Mouse (Mus musculus): ENCODE measurements around the gene Sema7a.

Gene Sema7a

GRCm38 (mm10) chr9:57959886-57960866 is 20.3 kb downstream of the Sema7a start:
- DNase-seq (ENCODE audit: low spot score), result no peak

- no peak for DNase-seq (ENCODE audit: low spot score)
These were observed 21.3 kb downstream of the Sema7a start for GRCm38 (mm10) chr9:57961226-57961625.

GRCm38 (mm10) chr9:57961863-57962778 is 22.2 kb downstream of the Sema7a start:
- no peak for DNase-seq (ENCODE audit: low spot score)

GRCm38 (mm10) chr9:57963249-57963997 is 23.5 kb downstream of the Sema7a start:
- no peak for DNase-seq (ENCODE audit: low spot score)

GRCm38 (mm10) chr9:57963998-57964395 is 24.1 kb downstream of the Sema7a start:
- no peak for DNase-seq (ENCODE audit: low spot score)

- no peak for DNase-seq (ENCODE audit: low spot score)
These were observed 24.8 kb downstream of the Sema7a start for GRCm38 (mm10) chr9:57964528-57965250.

GRCm38 (mm10) chr9:57965281-57966185 is 25.6 kb downstream of the Sema7a start:
- no peak for DNase-seq (ENCODE audit: low spot score)

GRCm38 (mm10) chr9:57967237-57967960 is 27.5 kb downstream of the Sema7a start:
- DNase-seq (ENCODE audit: low spot score), result no peak

- DNase-seq (ENCODE audit: low spot score), result no peak
These were observed 28.4 kb downstream of the Sema7a start for GRCm38 (mm10) chr9:57968166-57968771.

- no peak for DNase-seq (ENCODE audit: low spot score)
These were observed 29.1 kb downstream of the Sema7a start for GRCm38 (mm10) chr9:57968783-57969542.

- DNase-seq (ENCODE audit: low spot score), result no peak
These were observed 30.0 kb downstream of the Sema7a start for GRCm38 (mm10) chr9:57969736-57970495.

- no peak for DNase-seq (ENCODE audit: low spot score)
These were observed 31.5 kb downstream of the Sema7a start for GRCm38 (mm10) chr9:57971413-57971812.

- DNase-seq (ENCODE audit: low spot score), result no peak
These were observed 32.3 kb downstream of the Sema7a start for GRCm38 (mm10) chr9:57972141-57972591.

- DNase-seq (ENCODE audit: low spot score), result no peak
These were observed 33.0 kb downstream of the Sema7a start for GRCm38 (mm10) chr9:57972776-57973439.

GRCm38 (mm10) chr9:57973440-57974066 is 33.6 kb downstream of the Sema7a start:
- DNase-seq (ENCODE audit: low spot score), result no peak

- no peak for DNase-seq (ENCODE audit: low spot score)
These were observed 34.3 kb downstream of the Sema7a start for GRCm38 (mm10) chr9:57974221-57974620.
